Mouse (Mus musculus) ES-E14 (cell line): Measurements from ENCODE around the gene Lamtor2.

Experiments
- MAFK ChIP-seq: IDR thresholded peaks from 2 replicates; pipeline ENCODE4 v1.6.1; 2014; ENCODE audit warnings: mild to moderate bottlenecking, low read depth, low read length, inconsistent platforms; ENCODE audit not compliant: insufficient read depth
- ZC3H11A ChIP-seq: IDR thresholded peaks from 2 replicates; pipeline ENCODE4 v1.6.1; 2012; ENCODE audit warnings: low read depth, mild to moderate bottlenecking, inconsistent platforms, low read length, borderline replicate concordance

DNA sequence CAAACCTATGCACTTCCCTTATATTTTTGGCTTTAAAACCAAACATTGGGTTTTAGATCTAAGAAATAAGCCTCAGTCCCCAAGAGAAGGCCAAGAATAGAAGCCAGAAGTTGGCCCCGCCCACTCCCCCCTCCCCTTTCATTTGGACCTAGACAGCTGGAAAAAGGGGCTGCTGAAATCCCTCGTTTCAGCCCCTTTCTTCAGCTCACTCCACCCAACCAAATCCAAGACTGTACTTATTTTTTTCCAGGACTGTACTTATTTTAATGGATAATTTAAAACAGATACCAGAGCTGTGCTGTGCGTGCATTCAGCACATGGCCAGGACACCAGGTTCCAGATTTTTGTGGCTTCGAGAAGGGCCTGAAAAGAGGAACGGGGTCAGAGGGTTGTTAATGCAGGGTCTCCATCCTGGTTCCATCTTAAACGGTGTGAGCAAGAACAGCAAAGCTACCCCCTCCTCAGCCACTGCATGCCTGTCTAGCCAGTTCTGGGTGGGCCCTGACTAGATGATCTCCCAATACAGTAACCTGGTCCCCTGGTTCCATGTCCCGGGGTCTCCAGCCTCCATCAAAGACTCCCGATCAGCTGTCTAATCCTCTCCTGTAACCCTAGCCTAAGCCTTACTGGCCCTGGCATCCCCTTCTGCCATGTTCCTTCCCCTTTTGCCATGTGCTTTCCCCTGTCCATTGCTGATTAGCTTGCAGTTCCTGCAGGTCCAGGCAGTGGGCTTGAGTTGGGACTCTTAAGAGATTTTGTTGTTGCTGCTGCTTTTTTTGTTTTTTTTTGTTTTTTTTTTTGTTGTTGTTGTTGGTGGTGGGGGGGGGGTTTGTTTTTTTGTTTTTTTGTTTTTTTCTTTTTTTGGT lies 48.8 kb downstream of the Lamtor2 start:
- TF ChIP-seq MAFK, result no peak
- no peak for TF ChIP-seq ZC3H11A
